Mouse (Mus musculus): Measurements from ENCODE around the gene Zbtb16.

GRCm38 (mm10) chr9:48696731-48697469, 139.1 kb downstream of the Zbtb16 start:
- TF ChIP-seq CEBPB (IDR thresholded peaks at IDR 0.05; ENCODE audit: insufficient read depth, poor library complexity, severe bottlenecking): no peak
- no peak for TF ChIP-seq POLR2A (IDR thresholded peaks at IDR 0.05; ENCODE audit: insufficient read length, low read depth)
- TF ChIP-seq TCF12 (IDR thresholded peaks at IDR 0.05; ENCODE audit: insufficient read depth, poor library complexity, severe bottlenecking): no peak
- TF ChIP-seq USF1 (IDR thresholded peaks at IDR 0.05; ENCODE audit: low read depth): no peak
- no peak for TF ChIP-seq POLR2AphosphoS2 (IDR thresholded peaks at IDR 0.05; ENCODE audit: insufficient read length, low read depth)
- TF ChIP-seq MYOD1 (IDR thresholded peaks at IDR 0.05; ENCODE audit: control insufficient read depth in 1 of 3, insufficient read length in 2 of 3, low read depth in 2 of 3): no peak
